Mouse (Mus musculus) CD4-positive helper T cell, adult 2 months (primary cell): ENCODE results near the gene Ube2a.

Experiments
- DNase-seq: peaks from one replicate; pipeline ENCODE4 v3.0.0-alpha.2; 2012; ENCODE audit warnings: low read depth, missing footprints, low spot score

Ube2a gene

GRCm38 (mm10) chrX:36901655-36902054 lies 28.0 kb downstream of the Ube2a start:
- DNase-seq, result no peak

DNA sequence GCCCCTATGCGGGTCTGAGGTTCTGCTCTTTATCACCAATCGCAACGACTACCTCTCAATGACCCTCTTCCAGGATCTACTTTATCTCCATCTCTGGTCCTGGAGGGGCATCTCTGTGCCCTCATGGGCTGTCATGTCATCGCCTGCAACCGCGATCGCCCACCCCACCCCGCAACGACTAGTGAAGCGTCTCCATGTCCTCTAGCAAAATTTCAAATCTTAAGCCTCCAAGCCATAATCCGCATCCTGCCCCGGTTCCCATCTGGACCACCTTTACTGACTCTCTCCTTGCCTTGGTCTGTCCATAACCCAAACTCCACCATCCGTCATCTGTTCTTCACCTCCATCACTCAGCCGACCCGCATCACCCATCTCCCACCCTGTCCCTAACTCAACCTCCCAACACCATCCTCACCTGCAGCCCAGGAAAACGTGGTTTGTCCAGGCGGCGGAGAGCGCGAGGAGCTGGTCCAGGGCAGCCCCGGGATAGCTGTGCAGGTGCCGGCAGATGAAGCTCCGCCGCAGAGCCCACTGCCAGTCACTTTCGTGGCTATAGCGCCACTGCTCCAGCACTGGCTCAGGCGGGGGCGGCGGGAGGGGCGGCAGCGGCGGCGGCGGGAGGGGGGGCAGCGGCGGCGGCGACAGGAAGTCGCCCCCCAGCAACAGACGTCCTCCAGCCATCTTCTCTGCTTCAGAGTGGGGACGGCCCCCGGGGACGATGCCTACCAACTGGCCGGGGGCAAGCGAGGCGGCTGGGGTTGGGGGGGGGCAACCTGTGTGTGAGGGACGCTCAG lies 28.8 kb downstream of the Ube2a start, which contains the start of gene Nkrf:
Gene Nkrf (minus strand): TSS at position 579 of the 794 bp plus-strand sequence.
- DNase-seq, result peak; percentile 67

- peak; percentile 95 for DNase-seq
These were observed 29.5 kb downstream of the Ube2a start for GRCm38 (mm10) chrX:36903115-36903768.

DNA sequence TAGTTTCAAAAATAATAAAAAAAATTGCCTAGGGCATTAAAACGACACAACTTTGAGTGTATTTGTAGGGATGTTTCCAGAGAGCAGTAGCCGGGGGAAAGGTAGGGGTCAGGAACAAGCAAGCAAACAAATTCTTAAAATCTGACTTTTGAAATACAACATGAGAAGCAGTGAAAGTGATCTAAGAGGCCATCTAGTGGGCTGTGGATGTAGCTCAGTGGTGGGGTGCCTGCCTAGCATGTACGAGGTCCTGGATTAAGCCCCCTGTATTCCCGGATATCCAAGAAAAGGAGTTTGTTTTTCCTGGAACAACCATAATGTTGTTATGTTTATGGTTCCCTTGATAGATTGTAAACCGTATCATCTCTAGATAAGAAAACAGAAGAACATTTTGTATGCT lies 32.8 kb downstream of the Ube2a start:
- DNase-seq, result no peak

DNA sequence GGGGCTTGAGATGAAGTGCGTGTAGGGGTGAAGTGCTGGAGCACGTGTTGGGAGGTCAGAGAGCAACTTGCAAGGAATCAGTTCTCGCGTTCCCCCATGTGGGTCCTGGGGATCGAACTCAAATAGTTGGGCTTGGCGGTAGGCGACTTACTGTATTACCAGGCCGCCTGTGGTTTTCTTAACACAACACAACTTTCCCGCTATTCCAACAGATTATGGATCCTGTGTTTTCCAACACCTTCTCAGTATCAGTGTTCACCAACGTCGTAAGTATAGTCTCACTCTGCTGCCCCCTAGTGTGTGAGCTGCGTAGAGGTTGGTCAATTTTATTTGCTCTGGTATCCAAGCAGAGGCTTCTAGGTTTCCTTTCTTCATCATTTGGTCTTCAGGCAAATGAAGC lies 37.6 kb downstream of the Ube2a start:
- peak; percentile 48 for DNase-seq

- no peak for DNase-seq
These were observed 44.0 kb downstream of the Ube2a start for GRCm38 (mm10) chrX:36917749-36918148.

DNA sequence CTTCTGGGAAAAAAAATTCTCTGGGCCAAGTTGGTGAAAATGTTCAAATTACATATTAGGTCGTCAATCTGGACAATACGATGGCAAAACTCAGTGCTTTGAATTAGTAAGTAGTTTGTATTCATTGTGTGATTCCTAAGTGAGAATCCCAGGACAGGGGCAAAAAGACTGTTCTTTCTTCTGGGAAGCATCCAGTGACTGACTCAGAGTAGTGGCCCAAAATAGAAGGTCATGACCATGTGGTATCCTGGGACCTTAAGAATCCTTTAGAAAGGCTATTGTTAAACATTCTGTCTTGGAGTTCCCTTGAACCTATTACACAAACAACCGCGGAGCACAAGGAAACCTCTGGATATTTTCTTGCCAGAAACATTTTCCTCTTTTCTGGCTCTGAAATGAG lies 47.6 kb downstream of the Ube2a start:
- no peak for DNase-seq

- no peak for DNase-seq
These were observed 55.1 kb downstream of the Ube2a start for GRCm38 (mm10) chrX:36928791-36929190.

GRCm38 (mm10) chrX:36929694-36930093 lies 56.0 kb downstream of the Ube2a start:
- no peak for DNase-seq

GRCm38 (mm10) chrX:36930574-36930973 lies 56.9 kb downstream of the Ube2a start:
- DNase-seq, result peak; percentile 23
